Mouse (Mus musculus): Measurements from ENCODE around the gene Vmn2r53.
"Not testable (repeated sequence)": the region's sequence is repeated elsewhere in the genome, so short reads cannot be mapped to it uniquely, and the experiment has no call there.

Vmn2r53 gene

DNA sequence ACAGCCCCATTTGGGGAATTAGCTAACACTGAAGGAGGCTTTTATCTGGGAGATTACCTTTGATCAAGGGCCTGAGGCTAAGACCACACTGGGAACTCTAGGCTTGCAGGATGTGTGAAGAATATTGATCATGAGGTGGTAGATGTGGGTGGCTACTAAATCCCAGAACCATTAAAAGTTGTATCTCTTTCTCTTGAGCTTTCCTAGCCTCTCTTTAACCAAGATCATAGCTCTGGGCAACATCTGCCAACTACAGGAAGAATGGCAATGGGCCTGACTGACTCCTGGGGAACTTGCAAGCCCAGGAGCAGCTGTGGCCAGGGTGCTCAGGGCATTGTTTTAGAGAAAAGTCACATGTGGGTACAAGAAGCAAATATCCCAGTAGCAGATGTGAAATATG is at the start of gene Vmn2r53:
TSS of gene Vmn2r53 (minus strand) at position 101 of the 400 bp plus-strand sequence.
- in situ Hi-C loops (cut with MboI, MseI) = no loop called here

DNA sequence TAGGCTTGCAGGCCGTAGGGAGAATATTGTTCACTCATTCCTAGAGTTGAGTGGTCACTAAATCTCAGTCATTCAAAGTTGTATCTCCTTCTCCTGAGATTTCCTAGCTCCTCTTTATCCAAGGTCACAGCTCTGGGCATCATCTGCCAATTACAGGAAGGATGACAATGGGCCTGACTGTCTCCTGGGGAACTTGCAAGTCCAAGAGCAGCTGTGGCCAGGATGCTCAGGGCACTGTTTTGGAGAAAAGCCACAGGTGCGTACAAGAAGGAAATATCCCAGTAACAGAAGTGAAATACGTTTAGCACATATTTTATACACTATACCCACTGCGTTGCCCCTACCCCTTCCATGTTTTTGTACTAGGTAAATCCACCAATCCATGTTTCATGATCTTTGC is 31.6 kb upstream of the Vmn2r53 start, which contains the start of gene Vmn2r54:
TSS of gene Vmn2r54 (minus strand) at position 101 of the 400 bp plus-strand sequence.
- in situ Hi-C loops (cut with MboI, MseI) = not testable (repeated sequence)
